Mouse (Mus musculus): ENCODE measurements around the gene Vps13d.

Gene Vps13d

GRCm38 (mm10) chr4:145155956-145156355 is 38.8 kb downstream of the Vps13d start:
- in situ Hi-C loops (cut with MboI; ENCODE audit: low sequenced_read_pairs): no loop called here

DNA sequence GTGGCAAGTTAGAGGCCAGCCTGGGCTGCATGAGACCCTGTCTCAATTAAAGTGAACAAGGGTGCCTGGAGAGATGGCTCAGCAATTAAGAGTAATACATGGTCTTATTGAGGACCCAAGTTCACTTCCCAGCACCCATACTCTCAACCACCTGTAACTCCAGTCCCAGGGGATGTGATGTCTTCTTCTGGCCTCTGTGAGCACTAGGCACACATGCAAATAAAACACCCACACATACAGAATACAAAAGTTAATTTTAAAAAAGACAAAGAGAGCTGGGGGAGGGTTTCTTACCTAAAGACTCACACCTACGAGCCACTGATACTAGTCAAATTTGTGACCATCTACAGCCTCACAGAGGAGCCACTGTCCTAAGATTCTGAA is 43.7 kb downstream of the Vps13d start:
- in situ Hi-C loops (cut with MboI; ENCODE audit: low sequenced_read_pairs): no loop called here

DNA sequence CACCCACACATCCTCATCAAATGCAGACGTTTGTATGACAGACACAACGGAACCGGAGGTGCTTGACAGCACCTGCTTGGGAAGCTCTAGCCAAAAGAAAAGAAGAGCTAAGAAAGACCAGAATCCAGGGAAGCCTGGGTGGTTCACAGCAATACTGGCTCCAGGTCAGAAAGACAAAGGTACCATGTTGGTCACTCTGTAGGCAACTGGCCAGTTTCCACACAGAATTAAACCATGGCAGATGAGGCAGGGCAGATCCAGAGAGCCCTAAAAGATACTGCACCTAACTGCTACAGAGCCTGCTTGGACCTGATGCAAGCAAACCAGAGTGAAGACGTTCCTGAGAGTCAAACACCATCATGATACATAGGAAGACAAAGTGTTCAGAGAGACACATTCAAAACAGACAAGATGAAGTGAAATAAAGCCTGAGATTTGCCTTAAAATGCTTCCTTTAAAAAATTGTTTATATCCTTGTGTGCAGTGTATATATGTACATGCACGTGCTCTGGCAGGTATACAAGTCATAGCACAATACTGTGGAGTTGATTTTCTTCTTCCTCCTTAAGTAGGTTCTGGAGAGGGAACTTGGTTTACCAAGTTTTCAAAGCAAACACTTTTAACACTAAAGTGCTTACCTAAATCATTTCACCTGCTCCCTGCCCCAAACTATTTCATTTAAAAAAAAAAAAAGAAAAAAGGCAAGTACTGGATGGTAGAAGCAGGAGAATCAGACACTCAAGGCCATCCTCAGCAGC is 44.3 kb downstream of the Vps13d start:
- in situ Hi-C loops (cut with MboI; ENCODE audit: low sequenced_read_pairs): no loop called here

DNA sequence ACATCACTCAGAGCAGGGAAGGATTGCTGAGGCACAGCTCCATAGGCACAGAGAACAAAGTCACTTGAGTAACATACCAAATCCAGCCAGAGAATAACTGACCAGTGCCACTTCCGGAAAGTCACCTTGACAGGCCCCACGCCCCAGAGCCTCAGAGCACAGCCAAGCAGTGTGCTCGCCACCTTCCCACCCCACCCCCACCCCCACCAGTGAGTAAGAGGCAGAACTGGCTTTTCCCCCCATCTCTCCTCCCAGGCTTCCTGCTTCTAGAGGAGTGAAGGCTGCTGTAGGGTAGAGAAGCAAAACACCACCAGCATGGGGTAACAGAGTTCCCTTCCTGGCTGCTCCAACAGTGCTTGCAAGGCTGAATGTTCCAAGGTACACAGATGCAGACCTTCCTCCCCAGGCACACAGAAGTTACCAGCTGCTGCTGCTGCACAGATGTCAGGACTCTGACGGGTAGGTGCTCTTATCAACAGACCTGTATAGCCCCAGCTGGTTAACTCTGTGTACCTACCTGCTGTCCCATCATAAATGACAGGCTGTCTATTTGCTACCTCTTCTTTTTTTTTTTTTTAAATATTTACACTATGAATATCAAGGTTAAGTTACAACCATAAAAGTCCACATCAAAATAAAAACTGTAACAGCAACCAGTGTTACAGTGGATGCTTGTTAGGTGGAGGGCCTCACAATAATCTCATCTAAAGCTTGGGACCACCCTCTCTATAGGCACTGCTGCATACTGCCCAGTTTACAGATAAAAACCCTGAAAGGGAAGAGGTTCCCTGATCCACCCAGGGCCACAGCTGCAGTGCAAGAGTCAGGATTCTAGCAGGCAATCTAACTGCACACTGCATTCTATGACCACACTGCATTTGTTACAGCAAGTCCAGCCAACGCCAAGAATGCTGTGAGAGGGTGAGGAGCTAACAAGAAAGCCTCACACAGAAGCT is 47.5 kb downstream of the Vps13d start:
- in situ Hi-C loops (cut with MboI; ENCODE audit: low sequenced_read_pairs): loop anchor here (25.0 kb wide), 1 partner anchor 260 kb away; the partner anchor contains the start of gene Dhrs3

DNA sequence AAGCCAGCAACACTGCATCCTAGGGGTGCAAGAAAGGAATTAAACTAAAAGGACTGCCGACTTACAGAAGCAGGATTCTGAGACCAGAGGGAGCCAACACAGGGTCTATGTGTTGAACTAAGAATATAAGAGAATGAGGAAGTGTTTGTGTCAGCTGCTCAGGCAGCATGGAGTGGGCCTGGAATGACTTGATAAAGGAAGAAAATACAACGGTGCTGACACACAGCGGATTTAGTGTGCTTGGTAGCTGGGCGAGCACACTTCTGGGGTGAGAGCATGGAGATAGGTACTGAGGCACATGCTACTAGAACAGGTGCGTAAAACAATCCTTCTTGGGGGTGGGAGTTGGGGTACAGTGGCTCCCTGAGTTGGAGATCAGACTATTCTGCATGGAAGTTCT is 51.3 kb downstream of the Vps13d start:
- in situ Hi-C loops (cut with MboI; ENCODE audit: low sequenced_read_pairs): loop anchor here (25.0 kb wide), 1 partner anchor 256 kb away; the partner anchor contains the start of gene Dhrs3

DNA sequence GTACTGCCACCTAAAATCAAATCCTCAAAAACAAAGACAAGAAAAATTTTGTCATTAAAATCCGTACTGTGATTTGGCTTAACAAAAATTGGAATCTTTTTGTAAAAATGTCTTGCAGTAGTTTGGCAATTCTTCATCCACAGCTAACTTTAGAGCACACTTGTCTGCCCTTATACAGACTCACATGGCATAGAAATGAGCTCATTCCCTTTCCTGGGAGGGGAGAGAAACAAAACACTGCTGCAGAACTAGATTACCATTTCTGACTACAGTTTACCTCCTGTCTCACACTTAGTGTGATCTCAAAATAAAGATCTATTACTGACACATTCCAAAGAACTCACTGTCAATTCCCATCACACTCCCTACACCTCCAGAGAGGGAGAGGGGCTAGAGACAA is 58.1 kb downstream of the Vps13d start:
- in situ Hi-C loops (cut with MboI; ENCODE audit: low sequenced_read_pairs): loop anchor here (25.0 kb wide), 1 partner anchor 249 kb away; the partner anchor contains the start of gene Dhrs3

- in situ Hi-C loops (cut with MboI; ENCODE audit: low sequenced_read_pairs): loop anchor here (25.0 kb wide), 1 partner anchor 248 kb away; the partner anchor contains the start of gene Dhrs3
These were observed 59.3 kb downstream of the Vps13d start for GRCm38 (mm10) chr4:145135473-145135872.

DNA sequence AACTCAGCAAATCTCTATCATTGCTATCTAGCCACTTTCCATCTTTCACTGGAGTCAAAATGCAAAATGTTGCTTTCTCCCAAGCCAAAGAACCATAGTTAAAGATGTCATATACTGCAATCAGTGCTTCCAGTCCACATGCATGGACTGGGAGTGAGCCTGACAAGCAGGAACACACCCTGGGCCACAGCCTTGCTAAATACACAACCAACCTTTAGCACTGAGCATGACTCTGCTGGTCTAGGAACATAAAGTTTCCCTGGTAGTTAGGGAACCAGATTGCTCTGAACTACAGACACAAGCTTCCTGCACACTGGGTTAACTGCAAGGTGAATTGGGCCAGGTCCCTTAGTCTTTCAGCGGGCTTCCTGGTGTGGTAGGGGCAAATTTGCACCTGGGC is 64.0 kb downstream of the Vps13d start:
- in situ Hi-C loops (cut with MboI; ENCODE audit: low sequenced_read_pairs): loop anchor here (25.0 kb wide), 1 partner anchor 243 kb away; the partner anchor contains the start of gene Dhrs3

DNA sequence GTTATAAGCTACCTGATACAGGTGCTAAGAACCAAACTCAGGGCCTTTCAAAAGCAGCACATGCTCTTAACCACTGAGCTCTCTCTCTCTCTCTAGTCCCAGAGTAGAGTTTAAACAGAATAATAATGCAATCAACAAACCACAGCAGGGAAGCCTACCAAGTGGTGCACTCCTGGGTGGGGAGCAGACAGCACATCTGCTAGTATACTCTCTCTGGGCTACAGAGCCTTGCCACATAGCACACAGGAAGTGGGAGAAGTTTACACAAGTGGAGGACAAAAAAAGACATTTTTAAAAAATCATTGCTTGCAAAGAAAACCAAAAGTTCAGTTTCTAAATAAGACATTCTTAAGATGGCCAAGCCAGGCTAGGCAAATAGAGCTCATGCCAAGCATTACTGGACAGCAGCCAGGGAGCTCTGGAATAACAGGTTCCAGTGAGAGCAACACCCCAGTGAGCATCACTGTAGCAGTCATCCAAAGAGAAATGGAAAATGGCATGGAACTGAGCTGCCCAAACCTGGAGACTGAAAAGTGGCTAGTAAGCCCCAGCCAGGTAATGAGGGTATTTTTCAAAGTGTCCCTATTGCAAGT is 64.8 kb downstream of the Vps13d start:
- in situ Hi-C loops (cut with MboI; ENCODE audit: low sequenced_read_pairs): loop anchor here (25.0 kb wide), 1 partner anchor 243 kb away; the partner anchor contains the start of gene Dhrs3

DNA sequence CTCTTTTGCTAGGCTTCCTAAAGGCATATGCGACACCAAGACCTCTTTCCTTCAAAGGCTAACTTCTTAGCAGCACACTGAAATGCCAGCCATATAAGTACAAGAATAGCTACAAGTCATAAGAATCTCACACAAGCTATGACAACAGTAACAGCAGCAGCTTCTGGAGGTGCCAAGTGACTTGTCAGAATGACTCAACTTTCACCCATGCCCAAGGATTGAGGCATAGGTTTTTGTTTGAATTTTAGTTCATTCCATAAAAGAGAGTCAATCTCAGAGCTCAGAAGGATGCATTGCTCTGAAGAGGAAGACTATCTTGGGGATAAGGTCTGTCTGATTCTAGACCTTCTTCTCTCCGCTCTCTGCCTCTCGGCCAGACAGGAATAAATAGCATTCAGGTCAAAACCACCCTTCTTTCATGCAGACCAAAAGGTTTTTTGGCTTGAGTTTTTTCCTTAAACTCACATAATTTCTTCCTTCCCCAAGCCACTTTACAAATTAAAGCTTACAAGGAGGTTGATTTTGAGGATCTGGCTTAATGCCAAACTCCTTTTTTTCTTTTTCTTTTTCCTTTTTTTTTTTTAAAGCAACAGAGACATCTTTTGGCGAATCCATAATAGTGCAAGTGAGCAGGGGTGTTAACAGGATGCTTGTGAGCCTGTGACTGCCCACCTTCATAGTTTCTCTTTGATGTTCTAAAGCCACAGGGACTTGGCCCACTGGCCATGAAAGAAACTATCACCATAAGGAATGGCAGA is 69.2 kb downstream of the Vps13d start:
- in situ Hi-C loops (cut with MboI; ENCODE audit: low sequenced_read_pairs): loop anchor here (25.0 kb wide), 1 partner anchor 238 kb away; the partner anchor contains the start of gene Dhrs3

GRCm38 (mm10) chr4:145124419-145124818 is 70.4 kb downstream of the Vps13d start:
- in situ Hi-C loops (cut with MboI; ENCODE audit: low sequenced_read_pairs): no loop called here

DNA sequence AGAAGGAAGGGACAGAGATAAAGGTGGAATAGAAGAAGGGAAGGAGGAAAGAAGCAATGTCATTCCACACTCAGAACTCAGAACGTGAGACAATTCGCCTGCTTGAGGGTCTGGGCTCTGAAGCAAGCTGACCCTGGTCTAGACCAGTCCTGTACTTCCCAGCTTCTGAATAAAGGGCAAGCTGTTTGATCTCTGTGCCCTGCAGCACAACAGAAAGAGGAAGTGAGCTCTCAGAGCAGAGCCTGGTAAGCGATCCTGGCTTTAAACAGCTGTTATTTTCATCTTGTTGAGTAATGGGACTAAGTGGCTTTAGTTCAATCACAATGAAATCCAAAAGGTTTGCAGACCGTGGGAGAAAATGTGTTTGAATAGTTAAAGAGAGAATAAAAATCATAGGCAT is 83.2 kb downstream of the Vps13d start:
- in situ Hi-C loops (cut with MboI; ENCODE audit: low sequenced_read_pairs): no loop called here

DNA sequence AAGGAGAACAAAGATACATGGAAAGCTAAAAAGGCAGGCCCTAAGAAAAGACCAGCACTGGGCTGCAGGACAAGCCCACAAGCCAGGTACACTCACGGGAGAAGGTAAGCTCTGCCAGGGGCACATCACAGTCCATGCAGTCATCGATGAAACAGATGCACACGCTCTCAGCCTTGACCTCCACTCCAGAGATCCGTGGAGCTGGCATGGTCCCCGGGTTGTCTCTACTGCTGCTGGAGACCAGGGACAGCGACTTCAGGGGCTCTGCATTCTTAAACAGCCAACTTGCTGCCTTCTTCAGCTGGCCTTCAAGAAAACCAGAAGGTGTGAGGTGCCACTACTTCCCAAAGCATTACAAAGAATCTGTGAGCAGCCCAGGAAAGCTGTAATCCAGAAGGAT is 84.1 kb downstream of the Vps13d start:
- in situ Hi-C loops (cut with MboI; ENCODE audit: low sequenced_read_pairs): no loop called here

- in situ Hi-C loops (cut with MboI; ENCODE audit: low sequenced_read_pairs): no loop called here
These were observed 88.0 kb downstream of the Vps13d start for GRCm38 (mm10) chr4:145106796-145107195.

DNA sequence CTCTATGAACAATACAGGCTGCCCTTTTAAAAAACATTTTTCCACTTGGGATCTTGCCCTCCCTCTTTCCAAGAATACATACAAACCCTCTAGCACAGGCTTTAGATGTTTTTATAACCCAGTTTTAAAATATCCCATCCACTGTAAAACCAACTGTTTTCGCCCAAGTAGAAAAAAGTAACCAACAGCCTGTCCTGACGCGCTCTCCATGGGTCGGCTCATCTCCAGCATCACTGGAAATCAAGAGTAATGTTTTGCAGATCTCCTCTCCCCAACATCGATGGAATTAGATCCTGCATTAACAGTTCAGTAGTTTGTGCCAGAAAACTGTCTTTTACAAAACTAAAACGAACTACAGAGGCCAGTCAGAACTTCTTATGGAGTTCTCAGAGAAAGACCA is 89.5 kb downstream of the Vps13d start:
- in situ Hi-C loops (cut with MboI; ENCODE audit: low sequenced_read_pairs): no loop called here

DNA sequence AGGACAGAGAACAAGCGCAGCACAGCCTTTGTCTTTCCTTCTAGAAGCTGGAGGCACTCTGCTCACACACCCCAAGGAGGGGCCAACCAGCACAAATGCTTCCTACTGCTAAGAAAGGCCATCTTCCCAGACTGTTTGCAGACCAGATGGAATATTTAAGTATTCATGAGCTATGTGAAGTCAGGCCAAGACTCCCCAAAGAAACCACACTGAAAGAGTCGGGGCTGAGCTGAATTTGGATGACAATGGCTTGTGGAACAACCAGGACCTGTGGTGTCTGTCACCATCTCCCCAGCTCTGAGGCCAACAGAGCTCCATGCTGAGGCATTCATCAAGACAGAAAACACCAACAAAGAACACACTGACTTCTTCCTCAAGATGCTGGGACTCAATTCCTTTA is 89.9 kb downstream of the Vps13d start:
- in situ Hi-C loops (cut with MboI; ENCODE audit: low sequenced_read_pairs): no loop called here

DNA sequence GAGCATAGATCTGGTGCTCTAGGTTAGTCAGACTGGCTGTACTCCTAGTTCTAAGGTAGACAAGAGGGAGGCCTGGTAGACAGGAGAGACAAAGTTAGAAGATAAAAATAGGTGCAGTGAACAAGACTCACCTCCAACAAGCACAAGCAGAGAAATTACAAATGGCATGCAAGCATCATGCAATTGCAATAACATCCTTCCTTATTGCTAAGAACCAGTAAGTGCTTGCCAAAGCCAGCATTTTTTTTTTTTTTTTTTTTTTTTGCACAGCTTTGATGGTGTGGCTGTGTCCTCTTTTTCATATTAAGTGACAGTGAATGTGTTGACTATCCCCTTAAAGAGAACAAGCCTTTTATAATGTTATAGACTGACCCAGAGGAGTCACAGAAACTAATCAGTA is 91.2 kb downstream of the Vps13d start:
- in situ Hi-C loops (cut with MboI; ENCODE audit: low sequenced_read_pairs): no loop called here

DNA sequence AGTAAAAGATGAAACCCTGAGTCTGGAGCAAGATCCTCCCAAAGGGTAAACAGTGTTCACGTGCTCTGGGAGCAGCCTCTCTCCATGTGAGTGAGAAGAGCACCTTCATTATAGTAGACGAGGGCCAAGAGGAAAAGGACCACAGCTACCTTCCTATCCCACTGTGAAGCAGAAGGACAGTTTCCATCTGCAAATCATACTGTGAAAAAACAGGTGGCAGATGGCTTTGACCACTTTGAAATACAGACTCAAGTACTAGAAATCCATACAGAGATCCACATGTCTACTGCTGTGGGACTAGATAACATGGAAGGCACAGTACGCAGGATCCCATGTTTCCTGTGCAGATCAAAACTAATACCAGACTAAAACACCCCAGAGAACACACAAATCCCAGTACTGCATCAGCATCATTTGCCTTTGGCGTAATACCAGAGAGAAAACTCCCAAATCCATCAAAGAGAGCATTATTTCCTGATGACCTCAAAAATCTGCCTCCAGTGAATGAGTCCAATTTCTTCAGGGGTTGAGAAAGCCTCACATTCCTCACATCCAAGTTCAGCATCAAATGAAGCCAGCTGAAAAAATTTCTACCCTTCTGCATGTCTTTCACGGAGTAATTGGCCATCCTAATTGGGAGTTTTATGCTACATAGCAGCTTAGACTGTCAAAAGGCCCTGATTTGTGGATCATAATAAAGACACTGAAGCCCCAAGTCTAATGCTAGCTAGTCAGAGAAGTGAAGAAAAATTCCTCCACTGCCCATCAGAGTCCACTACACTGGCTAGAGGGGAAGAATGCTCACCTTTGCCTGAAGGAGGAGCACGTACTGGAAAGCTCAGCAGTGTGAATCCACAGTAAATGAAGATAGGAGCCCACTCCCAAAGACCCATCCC is 92.7 kb downstream of the Vps13d start:
- in situ Hi-C loops (cut with MboI; ENCODE audit: low sequenced_read_pairs): no loop called here

- in situ Hi-C loops (cut with MboI; ENCODE audit: low sequenced_read_pairs): no loop called here
These were observed 95.0 kb downstream of the Vps13d start for GRCm38 (mm10) chr4:145099853-145100252.

All from CH12F3 (cell line).